Mouse (Mus musculus) heart, embryonic 15.5 days (tissue): ENCODE data around the gene Ptpn5. TPM values are rescaled to one million over a fixed set of nuclear protein-coding genes. Genes with fewer than 3 reads are reported as not detected.

Experiments used
- ATAC-seq: fragments of 200-750 bp; cut with Nextera tagmentation; replicated peaks from 2 replicates; pipeline ENCODE4 v1.8.0; 2017; ENCODE audit warnings: low read depth, moderate TSS enrichment; ENCODE audit not compliant: insufficient number of reproducible peaks, insufficient read depth, low FRiP score
- H3K27ac ChIP-seq: fragments of 300-500 bp; sonication (generic); 2 replicates; pipeline ENCODE4 v1.5.1; 2015; ENCODE audit warnings: mild to moderate bottlenecking, inconsistent platforms
- H3K27me3 ChIP-seq: fragments of 300-500 bp; sonication (generic); 2 replicates; pipeline ENCODE4 v1.6.1; 2015; ENCODE audit warnings: inconsistent platforms
- H3K36me3 ChIP-seq: fragments of 300-500 bp; sonication (generic); 2 replicates; pipeline ENCODE4 v1.6.1; 2015; ENCODE audit warnings: mild to moderate bottlenecking, inconsistent platforms
- H3K4me1 ChIP-seq: fragments of 300-500 bp; sonication (generic); replicated peaks from 2 replicates; pipeline ENCODE4 v1.6.1; 2015; ENCODE audit warnings: inconsistent platforms
- H3K4me2 ChIP-seq: fragments of 300-500 bp; sonication (generic); 2 replicates; pipeline ENCODE4 v1.6.1; 2015; ENCODE audit warnings: inconsistent platforms, mild to moderate bottlenecking, moderate library complexity
- H3K4me3 ChIP-seq: fragments of 300-500 bp; sonication (generic); 2 replicates; pipeline ENCODE4 v1.5.1; 2015; ENCODE audit warnings: mild to moderate bottlenecking, inconsistent platforms
- H3K9ac ChIP-seq: fragments of 300-500 bp; sonication (generic); 2 replicates; pipeline ENCODE4 v1.6.1; 2015; ENCODE audit warnings: mild to moderate bottlenecking, inconsistent platforms
- H3K9me3 ChIP-seq: fragments of 300-500 bp; sonication (generic); replicated peaks from 2 replicates; pipeline ENCODE4 v1.6.1; 2016; ENCODE audit warnings: inconsistent platforms
- WGBS: fragments of 180-500 bp; shearing (Covaris S2); methylation state at CpG from one replicate; pipeline ENCODE4 v1.1.7; 2015; ENCODE audit warnings: mixed read lengths; 5-methylcytosine and 5-hydroxymethylcytosine counted together
- microRNA-seq: library from miRNA; unstranded; fragments of <30 nt; microRNA quantifications from one replicate; pipeline ENCODE4, GENCODE M21; 2016
- polyA plus RNA-seq: library from polyadenylated mRNA; unstranded; fragments of >200 nt; fragmentation: Nextera tagmentation; extraction: Ambion mirVana; gene quantifications from 2 replicates; pipeline ENCODE4 v1.2.1, GENCODE M21; 2015

Ptpn5 gene
- polyA plus RNA-seq, 1 experiment from 2014 or later, result 0.44 TPM

DNA sequence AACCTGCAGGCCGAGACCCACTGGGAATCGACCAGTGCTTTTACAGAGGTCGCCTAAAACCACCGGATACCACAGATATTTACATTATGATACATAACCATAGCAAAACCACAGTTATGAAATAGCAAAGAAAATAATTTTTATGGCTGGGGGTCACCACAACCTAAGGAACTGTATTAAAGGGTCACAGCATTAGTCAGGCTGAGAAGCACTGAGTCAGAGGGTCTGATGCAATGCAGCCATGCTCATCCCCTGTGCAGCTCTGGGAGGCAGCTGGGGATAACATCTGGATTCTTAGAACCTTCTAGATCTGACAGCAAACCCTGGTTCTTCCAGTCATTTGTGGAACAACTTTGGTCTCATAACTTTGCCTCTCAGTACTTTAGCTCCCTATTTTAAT, 102.1 kb downstream of the Ptpn5 start:
- no peaks in the 10 kb centered on the region for H3K27me3 ChIP-seq
- no peaks in the 10 kb centered on the region for H3K9me3 ChIP-seq
- ATAC-seq, result no peak
- H3K36me3 ChIP-seq, result no peaks in the 10 kb centered on the region
- no peak overlapping the region for H3K4me2 ChIP-seq
- H3K4me3 ChIP-seq, result no peak overlapping the region
- H3K4me1 ChIP-seq, result no peaks in the 10 kb centered on the region
- no peak overlapping the region for H3K9ac ChIP-seq
- no peak overlapping the region for H3K27ac ChIP-seq
- 75% methylated on average over 4 of the region's 4 CpGs for WGBS

DNA sequence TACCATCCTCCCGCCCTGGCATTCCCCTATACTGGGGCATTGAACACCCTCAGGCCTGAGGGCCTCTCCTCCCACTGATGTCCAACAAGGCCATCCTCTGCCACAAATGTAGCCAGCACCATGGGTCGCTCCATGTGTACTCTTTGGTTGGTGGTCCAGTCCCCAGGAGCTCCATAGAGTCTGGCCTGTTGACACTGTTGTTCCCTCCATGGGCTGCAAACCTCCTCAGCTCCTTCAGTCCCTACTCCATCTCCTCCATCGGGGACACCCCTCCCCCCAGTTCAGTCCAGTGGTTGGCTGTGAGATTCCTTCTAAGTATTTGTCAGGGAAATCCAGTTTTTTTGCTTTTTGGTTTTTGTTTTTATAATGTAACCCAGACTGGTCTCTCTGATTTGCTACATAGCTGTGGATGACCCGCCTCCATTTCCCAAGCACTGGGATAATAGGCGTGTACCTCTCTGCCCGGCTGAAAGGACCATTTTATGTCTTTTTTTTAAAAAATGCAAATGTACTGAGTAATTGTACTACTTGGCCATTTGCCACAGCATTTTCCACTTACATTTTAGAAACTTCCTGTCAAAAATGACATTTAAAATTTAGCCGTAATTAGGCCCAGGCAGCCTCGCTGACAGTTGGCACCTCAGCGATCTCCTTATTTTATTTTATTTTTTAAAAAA, 102.8 kb downstream of the Ptpn5 start:
- 79% methylated on average over 9 of the region's 9 CpGs for WGBS
- Histone ChIP-seq H3K27me3 (no peaks in the 10 kb centered on the region), H3K36me3 (no peaks in the 10 kb centered on the region), H3K4me3 (no peak overlapping the region), H3K9ac (no peak overlapping the region), H3K4me1 (no peaks in the 10 kb centered on the region), H3K27ac (no peak overlapping the region), H3K4me2 (no peak overlapping the region), H3K9me3 (no peaks in the 10 kb centered on the region)
- ATAC-seq, result no peak

Small RNA genes within 50 kb of the gene (microRNA-seq; reads per million reads assigned to microRNA genes)
- not detected for gene Mir7056

Other genes with a start within 250 kb of the Ptpn5 start
- 151 and 155 TPM in 2 replicates for gene Tsg101, start 213.7 kb downstream of the Ptpn5 start, polyA plus RNA-seq
- 7.8 and 8.9 TPM in 2 replicates for gene Uevld, start 175.2 kb downstream of the Ptpn5 start, polyA plus RNA-seq
- not detected in 2 replicates for gene Gm9999, start 150.1 kb downstream of the Ptpn5 start, polyA plus RNA-seq
- 13.6 and 15.3 TPM in 2 replicates for gene Spty2d1, start 125.3 kb downstream of the Ptpn5 start, polyA plus RNA-seq
- gene Tmem86a, start 83.1 kb downstream of the Ptpn5 start, polyA plus RNA-seq, result 19.7 and 23.9 TPM in 2 replicates
- gene Mrgpra6, start 71.2 kb upstream of the Ptpn5 start, polyA plus RNA-seq, result not detected in 2 replicates
- gene Mrgpra9, start 119.2 kb upstream of the Ptpn5 start, polyA plus RNA-seq, result not detected in 2 replicates
- gene Mrgpra1, start 220.6 kb upstream of the Ptpn5 start, polyA plus RNA-seq, result not detected in 2 replicates